Mouse (Mus musculus): ENCODE results near the gene Kcnn4. TPM values are rescaled to one million over a fixed set of nuclear protein-coding genes. Genes with fewer than 3 reads are reported as not detected.
"Not testable (repeated sequence)": the region's sequence is repeated elsewhere in the genome, so short reads cannot be mapped to it uniquely, and the experiment has no call there.

The Kcnn4 gene
- total RNA-seq, 2 experiments from 2014 or later: 0.17 to 0.48 TPM

DNA sequence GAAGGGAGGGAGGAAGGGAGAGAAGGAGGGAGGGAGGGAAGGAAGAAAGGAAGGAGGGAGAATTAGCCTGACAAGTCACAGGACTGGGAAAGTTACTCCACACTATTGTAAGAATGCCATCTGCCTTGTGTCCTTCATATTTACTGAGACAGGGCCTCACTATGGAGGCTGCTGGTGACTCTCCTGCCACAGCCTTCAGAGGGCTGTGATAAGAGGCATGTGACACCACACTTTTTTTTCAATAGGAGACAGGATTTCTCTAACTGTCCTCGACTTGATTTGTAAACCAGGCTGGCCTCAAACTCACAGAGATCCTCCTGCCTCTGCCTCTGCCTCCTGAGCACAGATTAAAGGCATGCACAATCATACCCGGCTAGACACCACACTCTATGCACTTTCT is 21.6 kb downstream of the Kcnn4 start:
- no peak for DNase-seq

DNA sequence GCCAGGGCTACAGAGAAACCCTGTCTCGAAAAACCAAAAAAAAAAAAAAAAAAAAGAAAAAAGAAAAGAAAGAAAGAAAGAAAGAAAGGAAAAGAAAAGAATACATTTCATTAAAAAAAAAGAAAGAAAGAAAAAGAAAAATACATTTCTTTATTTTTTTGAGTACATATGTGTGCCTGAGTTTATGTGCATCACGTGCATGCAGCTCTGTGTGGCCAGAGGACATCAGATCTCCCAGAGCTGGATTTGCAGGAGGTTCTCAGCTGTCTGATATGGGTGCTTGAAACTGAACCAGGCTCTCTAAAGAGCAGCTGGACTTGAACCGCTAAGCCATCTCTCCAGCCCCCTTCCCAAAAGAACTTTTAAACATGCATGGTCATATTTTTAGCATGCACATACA is 24.0 kb downstream of the Kcnn4 start:
- DNase-seq: no peak

DNA sequence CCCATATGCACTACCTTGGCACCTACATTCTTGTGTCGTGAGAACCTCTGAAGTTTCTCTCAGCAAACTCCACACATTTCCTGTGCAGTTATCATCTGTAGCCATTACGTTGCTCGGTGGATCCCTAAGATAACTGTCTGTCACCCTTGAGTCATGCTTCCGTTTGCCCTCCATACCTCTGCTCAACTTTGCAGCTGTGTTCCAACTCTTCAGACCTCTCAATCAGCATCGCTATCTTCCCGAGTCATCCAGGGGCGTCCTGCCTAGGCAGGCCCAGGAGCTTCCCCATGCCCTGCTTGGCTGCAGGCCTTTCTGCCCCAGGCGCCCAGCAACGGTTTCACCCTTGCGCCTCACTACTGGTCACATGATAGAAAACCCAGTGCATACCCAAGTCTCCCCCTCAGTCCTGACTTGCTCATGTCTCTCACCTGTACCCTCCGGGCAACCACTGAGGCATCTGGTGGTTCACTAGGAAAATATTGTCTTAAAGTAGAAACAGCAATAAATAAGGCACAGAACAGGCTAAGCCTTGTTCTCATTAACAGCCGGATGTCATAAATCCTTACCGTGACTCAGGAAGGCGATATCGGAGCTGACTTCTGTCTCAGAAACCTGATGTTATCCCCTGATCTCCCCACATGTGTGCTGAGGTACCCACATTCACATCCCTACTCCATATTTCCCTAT is 24.6 kb downstream of the Kcnn4 start:
- no peak for DNase-seq

DNA sequence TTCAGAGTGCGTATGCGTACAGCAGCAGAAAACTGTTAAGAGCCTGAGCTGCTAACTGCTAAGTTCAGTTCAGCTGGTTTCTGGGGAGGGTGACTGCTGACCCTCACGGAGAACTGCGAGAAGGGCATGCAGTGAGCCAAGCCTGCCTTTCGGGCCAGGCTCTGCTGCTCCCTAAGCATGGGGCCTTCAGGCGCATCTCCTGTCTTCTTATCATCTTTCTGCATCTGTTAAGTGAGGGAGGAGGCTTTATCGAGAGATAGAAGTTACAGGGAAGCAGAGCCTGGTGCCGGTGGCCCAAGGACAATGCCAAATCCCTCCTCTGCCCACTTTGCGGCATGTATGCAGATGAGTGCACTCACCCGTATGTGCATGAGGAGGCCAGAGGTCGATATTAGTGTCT is 26.8 kb downstream of the Kcnn4 start:
- no peak for DNase-seq

DNA sequence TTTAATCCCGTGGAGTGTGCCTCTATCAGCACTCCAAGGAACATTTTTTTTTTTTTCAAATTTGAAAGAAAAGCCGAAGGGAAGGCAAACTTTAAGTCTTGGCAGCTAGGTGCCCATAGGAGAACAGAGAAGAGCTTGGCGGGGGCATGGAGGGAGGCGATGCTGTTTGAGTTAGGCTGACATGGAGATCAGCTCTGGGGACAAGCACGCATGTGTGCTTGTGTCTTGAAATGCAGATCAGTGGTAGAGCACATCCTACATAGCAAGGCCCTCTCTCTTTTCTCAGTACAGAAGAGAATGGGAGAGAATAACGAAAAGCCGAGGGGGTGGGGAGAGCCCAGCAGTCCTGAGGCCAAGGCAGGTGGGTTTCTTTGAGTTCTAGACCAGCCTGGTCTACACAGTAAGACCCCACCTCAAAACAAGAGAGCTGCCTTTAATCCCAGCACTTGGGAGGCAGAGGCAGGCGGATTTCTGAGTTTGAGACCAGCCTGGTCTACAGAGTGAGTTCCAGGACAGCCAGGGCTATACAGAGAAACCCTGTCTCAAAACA is 28.4 kb downstream of the Kcnn4 start:
- DNase-seq: no peak

DNA sequence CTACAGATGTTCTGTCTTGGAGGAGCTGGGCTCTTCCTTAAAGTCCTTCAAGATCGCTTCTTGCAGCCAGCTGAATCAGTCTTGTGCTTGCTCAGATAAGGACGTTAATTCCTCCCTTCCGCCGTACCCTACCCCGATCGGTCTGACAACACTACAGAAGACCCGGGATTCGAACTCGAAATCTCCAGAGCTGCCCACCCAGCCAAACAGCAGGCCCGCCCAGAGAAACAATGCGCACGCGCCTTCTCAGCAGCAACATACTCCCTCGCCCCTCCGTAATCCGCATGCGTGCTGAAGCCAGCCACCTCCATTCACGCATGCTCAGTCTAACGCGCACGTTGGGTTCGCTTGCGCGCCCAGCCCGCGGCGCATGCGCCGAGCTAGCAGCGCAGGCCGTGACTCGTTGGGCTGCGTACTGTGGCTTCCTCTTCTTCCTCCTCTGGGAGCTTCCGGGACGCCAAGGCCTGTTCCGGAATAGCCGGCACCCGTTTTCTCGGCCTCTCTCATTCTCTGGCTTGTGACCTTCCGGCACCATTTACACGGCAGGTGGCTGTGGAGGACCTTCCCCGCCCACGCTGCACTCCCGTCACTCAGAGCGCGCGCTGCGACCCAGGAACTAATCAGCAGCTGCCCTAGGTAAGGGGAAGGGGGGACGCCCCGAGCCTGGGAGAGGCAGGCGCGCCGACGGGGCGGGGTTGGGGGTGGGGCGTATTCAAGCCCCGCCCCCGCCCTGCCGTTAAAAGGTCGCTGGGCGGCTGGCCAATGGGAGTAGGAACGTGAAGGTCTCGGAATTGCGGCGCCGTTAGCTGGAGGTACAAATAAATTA is 29.4 kb downstream of the Kcnn4 start, which contains the start of gene Smg9:
Gene Smg9, plus strand, starts transcription at position 364 of the 826 bp plus-strand sequence.
- peak; percentile 98 for DNase-seq

DNA sequence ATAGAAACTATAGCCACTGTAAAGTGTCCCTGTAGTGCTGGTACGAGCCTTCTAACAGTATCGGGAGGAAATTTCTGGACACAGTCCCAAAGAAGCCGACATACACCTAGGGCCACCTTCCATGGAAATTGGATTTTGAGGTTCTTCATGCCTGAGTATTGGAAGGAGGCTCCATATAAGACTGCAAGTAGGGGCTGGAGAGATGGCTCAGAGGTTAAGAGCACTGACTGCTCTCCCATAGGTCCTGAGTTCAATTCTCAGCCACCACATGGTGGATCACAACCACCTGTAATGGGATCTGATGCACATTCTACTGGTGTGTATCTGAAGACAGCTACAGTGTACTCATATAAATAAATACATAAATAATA is 30.0 kb downstream of the Kcnn4 start:
- DNase-seq: no peak

DNA sequence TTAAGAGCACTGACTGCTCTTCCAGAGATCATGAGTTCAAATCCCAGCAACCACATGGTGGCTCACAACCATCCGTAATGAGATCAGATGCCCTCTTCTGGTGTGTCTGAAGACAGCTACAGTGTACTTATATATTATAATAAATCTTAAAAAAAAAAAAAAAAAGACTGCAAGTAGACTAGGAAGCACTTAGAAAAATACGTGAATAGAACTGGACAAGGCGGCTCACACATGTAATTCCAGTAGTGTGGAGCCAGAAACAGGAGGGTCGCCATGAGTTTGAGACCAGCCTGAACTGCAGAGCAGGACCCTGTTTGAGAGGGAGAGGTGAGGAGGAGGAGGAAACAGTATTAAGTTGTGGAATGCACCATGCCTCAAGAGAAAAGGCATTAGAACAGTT is 30.4 kb downstream of the Kcnn4 start:
- not testable (repeated sequence) for DNase-seq

DNA sequence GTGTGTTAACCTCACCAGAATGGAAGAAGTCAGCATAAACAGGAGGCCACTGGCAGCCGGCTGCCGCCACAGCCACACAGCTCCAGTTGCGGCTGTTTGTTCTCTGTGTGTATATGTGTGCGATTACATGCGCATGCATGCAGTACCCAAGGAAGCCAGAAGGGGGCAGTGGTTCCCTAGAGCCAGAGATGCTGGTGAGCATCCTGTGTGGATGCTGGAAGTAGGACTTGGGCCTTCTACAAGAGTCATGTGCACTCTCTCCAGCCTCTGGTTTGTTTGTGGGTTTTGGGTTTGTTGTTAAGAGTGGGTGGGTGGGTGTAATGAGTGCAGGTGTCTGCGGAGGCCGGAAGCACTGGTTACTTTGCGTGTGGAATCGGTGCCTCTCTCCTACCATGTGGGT is 32.8 kb downstream of the Kcnn4 start:
- DNase-seq: no peak

DNA sequence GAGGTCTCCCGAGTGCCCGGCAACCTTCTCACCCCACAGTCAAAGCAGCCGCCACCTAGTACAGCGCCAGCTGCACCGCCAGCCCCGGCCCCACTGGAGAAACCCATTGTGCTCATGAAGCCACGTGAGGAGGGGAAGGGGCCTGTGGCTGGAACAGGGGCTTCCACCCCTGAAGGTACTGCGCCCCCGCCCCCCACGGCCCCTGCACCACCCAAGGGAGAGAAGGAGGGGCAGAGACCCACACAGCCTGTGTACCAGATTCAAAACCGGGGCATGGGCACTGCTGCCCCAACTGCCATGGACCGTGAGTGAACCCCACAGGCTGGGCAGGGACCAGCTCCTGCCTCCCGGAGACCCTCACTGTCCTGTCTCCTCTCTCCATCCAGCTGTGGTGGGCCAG is 35.6 kb downstream of the Kcnn4 start:
- DNase-seq: no peak

DNA sequence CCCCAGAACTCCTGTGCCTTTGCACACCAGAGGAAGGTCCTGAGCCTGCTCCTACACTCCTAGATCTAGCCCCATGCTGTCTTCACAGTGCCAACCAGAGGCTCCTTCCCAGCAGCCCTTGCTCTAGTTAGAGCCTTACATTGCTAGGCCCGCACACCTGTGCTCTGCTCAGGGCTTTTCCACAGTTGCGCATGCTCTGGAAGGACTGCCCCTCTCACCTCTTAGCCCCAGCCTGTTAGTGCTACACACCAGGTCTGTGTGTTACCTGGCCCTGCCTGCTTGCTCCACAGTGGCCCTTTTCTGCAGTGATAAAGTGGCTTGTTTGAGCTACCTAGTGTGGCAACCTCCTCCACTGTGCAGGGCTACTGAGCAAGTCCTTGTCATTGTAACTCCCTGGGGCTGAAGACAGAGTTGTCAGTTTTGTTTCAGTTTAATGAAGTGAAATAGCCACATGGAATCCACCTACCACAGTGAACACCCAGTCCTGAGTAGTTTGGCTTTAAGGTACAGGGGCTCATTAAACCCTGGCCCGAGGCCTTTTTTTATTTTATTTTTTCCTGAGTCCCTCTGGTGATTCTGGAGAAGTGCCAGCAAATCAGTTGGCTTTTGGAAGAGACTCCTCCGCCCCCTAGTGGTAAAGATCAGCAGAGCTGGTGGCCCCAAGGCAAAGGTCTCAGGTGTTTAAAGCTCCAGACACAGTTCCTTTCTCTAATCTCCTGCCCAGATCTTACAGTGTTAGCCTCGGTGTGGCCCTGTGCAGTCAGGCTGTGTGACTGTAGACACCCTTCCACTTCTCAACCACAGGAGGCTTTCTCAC is 36.7 kb downstream of the Kcnn4 start:
- peak; percentile 40 for DNase-seq

DNA sequence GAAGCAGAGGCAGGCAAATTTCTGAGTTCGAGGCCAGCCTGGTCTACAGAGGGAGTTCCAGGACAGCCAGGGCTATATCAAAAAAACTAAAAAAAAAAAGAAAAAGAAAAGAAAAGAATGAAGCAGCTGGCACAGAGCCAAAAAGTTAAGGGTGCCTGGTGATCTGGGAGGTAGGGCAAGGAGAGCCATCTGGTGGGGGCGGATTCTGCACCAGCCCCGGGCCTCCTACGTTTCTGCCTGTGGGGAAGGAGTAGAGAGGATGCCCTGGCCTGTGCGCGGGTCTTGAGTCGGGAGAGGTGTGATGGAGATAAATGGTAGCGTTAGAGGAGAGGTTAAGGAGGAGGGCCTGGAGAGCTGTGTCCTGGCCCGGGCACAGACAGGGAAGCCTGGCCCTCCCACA is 38.1 kb downstream of the Kcnn4 start:
- DNase-seq: no peak

DNA sequence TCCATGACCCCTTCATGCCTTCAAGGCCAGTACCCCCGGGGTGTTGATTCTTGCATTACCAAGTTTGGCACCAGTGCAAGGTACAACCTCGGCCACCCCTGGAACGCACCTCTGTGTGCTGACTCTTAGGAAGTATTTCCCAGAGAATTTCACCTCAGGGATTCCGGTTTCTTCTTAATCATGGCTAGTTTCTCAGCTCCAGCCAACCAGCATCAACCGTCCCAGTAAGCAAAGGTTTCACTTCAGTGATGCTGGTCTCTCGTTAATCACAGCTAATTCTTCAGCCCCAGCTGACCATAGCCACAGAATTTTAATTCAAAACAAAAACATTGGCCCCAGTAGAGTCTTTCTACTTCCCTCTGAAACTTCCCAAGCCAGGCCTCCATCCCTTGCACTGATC is 40.1 kb downstream of the Kcnn4 start:
- DNase-seq: no peak

DNA sequence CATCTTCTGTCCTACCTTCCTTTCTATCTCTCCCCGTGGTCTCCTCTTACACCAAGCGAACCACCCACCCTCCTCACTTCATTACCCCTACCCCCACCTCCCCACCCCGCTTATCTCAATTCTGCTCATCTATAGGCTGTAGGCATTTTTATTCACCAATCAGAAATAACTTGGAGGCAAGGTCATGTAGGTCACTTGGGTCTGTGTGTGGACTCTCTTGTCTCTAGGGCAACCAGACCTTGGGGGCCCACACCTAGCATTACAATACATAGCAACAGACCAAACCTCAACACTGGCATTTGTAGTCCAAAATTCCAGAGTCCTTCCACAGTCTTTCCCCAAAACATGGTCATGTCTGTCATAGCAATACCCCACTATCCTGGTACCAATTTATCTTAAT is 40.8 kb downstream of the Kcnn4 start:
- no peak for DNase-seq

DNA sequence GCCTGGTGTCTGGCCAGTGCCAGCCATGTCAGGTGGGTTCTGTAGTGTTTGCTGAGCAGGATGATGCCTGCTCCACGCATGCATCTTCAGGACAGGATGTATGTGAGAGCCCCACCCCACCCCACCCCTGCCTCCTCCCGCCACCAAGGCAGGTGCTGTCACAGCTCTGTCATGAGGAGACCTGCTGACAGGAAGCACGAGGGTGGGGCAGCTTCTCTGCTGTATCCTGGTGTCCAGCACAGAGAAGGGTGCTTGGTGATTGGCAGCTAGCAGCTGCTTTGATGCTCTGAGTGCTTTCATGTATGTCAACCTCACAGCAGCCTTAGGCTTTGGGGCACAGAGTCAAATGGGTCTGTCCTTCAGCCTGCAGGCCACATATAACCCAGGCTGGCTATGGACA is 43.6 kb downstream of the Kcnn4 start:
- no peak for DNase-seq

DNA sequence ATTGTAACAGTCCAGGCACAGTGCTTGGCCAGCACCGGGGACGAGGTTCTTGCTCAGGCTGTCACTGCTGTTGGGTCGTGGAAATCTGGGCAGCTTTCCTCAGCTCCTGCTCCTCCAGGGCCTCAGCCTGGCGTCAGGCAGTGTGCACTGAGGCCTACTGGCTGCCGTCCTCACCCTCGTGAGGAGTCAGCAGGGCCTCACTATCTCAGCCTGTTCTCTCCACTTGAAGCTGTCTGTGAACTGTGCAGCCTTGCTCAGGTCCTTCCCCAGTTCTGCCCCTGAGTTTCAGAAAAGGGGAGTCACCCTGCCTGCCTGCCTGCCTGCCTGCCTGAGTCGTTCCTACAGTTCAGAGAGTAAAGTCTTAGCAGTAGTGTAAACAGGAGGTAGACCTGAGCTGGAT is 45.2 kb downstream of the Kcnn4 start:
- no peak for DNase-seq

DNA sequence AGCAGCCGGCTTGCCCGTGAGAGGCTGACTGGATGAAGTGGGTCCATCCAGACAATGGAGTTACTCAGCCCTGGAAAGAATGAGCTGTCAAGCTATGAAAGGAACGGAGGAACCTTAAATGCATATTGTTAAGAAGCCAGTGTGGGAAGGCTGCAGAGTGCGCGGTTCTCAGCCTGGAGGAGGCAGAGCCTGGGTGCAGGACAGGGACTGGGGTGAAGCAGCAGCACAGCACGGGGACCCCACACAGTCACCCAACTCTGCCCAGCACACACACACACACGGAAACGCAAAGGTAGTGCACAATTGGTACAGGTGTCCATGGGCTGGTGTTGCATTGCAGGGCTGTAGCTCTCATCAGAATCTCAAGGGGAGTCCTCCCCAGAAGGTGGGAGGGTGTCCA is 49.5 kb downstream of the Kcnn4 start:
- no peak for DNase-seq

DNA sequence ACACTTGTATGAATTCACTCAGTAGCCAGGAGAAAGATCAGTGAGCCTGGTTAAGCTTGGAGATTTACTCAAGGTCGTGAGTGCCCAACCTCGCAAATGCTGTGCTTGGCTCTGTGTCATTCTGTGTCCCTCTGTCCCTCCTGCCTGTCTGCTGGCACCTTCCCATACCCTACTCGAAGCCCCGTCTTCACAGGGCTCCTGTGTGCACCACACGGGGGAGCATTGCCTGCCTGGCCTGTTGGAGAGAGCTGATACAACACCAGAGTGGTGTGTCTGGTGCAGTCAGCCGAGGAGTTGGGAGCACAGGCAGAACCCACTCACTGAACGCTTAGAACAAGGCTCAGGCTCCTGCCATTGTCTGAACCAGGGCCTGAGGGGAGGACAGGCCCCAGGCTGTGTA is 51.6 kb downstream of the Kcnn4 start:
- no peak for DNase-seq

DNA sequence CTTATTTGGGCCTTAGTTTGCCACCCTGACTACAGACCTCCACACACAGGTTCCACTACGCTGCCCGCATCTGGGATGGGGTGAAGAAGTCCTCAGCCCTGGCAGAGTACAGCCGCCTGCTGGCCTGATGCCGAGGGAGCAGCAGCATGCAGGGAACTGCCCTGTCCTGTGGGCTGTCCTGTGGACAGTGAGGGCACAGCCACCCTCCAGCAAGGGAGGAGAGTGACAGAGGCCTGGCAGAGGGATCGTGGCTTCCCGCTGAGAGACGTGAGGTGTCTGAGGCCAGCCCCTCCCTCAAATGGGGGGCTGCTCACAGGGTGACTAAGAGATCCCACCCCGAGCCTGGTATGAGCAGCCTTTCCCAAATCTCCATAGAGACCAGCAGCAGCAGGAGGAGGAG is 52.2 kb downstream of the Kcnn4 start:
- no peak for DNase-seq

DNA sequence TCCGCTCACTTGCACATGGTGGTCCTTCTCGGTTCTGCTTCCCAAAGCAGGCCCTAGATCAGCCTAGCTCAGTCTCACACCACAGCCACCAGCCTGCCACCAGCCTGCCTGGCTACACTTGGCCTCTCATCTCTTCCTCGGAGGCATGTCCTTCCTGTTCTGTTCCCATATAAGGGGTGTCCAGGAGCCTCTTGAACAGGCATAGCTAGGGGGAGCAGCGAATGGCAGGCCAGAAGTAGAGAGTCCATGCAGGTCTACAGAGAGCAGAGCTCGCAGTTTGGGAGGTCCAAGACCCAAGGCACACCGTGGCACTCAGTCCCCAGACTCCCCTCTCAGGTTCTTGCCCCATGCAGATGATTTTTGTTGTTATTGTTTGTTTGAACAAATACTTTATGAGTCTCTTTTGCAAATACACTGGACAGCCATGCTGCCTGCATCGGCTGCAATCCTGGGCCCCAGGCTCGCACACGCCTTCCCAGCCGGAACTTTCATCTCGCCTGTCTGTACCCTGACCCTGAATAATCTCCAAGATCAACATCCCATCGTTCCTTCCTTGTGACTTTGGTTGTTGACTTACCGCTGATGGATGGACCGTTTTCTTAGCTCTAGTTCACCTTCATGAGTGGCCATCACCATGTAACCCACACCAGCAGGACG is 53.2 kb downstream of the Kcnn4 start:
- DNase-seq: no peak

DNA sequence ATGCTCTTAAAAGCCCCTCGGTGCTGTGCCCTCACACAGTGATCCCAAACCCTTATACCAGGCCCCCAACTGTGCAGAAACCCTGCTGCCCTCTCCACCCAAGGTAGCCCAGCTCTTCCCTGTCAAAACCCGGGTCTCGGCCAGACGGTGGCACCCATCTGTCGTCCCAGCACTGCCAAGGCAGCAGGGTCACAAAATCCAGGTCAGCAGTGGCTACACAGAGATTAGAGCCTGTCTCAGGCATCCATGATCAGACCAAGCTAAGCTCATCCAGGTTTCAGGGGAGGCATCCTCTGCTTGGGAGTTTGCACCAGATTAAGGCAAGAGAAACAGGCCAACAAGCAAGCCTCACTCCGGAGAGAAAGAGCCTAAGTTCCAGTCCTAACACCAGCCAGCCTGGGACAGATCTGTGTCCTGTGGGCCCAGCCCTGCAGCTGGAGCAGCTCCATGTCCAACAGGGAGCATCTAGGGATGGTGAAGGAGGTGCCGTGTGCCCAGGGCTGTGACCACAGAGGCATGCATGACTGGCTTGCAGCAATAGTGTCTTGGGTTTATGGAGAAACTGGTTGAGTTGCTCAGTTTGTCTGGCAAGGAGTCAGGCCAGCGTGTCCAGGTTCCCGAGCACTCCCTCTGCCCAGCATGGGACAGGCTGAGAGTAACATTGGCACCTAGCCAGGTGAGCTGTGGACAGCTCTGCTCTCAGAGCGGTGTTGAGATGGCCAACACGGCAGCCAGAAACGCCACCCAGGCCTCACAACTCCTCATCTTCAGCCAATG is 54.1 kb downstream of the Kcnn4 start:
- DNase-seq: no peak

DNA sequence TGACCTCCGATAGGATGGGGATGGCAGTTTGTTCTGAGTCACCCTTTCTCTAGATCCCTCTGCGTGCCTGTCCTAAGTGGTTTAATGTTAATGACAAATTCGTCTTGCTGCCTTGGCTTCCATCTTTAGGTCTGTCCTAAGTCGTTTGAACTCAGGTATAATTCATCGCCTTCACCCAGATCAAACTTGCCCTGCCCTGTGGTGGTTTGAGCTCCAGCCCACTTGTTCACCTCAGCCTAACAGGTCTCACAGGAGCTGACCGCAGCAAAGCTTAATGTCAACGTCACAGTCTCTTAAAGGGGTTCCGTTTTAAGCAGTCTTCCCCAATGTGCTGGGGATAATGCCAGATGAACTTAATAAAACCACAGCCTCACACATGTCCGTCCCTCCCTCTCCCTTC is 55.9 kb downstream of the Kcnn4 start:
- no peak for DNase-seq

Measured in layer of hippocampus, postnatal 36 days (tissue).